Mouse (Mus musculus) urinary bladder, postnatal 10 days (tissue): Measurements from ENCODE around the gene Ubr2.

ENCODE experiments used
- DNase-seq: peaks from one replicate; pipeline ENCODE4 v3.0.0; 2022; ENCODE audit warnings: low spot score

Ubr2 gene

DNA sequence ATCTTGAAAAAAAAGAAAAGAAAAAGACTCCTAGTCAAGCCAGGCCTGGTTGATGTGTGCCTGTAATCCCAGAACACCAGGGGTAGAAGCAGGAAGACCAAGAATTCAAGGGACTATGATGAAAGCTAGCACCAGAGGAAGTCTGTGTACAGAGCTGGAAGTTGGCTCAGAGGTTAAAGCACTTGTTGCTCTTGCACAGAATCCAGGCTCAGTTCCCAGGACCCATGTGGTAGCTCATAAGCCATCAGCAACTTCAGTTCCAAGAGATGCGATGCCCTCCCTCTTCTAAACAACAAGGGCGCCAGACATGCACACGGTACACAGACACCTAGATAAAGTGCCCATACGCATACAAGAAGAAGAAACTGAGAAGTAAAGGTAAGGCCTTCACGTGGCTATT lies 8.0 kb downstream of the Ubr2 start:
- no peak for DNase-seq

DNA sequence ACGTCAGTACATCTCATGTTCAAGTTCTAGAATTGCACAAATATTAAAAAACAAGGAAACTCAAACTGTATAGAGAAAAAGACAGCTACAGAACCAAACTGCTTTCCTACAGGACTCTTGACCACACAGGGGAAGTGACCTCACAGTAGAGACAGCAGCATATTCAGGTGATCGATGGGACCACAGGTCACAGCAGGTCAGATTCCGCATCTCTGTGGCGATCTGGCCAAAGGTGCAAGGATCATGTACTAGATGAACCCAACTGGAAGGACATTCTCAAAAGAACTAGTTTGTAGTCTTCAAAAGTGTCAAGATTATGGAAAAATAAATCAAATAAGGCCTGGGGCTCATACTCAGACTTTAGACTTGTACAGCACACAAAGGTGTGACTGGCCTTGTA lies 11.5 kb downstream of the Ubr2 start:
- no peak for DNase-seq

GRCm38 (mm10) chr17:46996484-46996883 lies 13.9 kb downstream of the Ubr2 start:
- no peak for DNase-seq

GRCm38 (mm10) chr17:46995621-46996020 lies 14.7 kb downstream of the Ubr2 start:
- DNase-seq, result no peak

GRCm38 (mm10) chr17:46994641-46995398 lies 15.5 kb downstream of the Ubr2 start:
- no peak for DNase-seq

- no peak for DNase-seq
These were observed 16.7 kb downstream of the Ubr2 start for GRCm38 (mm10) chr17:46993625-46994024.

DNA sequence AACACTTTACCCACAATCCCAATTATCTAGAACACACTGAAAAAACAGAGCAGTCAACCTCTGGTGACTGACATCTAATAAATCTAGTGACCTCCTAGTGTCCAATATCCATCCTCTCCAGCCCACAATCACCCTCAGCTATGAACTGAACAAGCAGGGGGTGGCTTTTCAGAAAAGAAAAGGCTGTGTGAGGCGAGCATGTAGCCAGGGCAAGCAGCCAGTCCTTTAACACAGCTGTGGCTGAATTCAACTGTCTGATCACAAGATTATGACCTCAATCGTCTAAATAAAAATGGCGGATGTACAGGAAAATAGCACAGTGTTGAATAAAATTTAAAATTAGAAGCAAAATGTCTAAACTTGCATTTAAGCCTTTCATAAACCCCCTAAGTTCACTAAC lies 22.7 kb downstream of the Ubr2 start:
- DNase-seq, result no peak

GRCm38 (mm10) chr17:46980050-46980449 lies 30.3 kb downstream of the Ubr2 start:
- DNase-seq, result no peak

DNA sequence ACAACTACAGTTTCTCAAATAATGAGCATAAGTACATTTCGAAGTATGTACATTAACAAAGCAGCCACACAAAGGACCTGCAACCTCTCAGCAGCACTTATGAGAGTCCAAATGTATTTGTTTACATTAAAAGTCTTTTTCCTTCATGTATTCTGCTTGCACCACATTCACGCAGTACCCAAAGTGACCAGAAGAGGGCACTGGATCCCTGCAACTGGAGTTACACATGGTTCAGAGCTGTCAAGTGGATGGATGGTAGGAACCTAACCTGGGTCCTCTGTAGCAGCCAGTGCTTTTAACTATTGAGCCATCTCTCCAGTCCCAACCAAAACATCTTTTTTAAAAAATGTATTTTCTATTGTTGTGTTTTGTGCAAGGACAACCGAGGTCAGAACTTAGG lies 35.2 kb downstream of the Ubr2 start:
- DNase-seq, result no peak

DNA sequence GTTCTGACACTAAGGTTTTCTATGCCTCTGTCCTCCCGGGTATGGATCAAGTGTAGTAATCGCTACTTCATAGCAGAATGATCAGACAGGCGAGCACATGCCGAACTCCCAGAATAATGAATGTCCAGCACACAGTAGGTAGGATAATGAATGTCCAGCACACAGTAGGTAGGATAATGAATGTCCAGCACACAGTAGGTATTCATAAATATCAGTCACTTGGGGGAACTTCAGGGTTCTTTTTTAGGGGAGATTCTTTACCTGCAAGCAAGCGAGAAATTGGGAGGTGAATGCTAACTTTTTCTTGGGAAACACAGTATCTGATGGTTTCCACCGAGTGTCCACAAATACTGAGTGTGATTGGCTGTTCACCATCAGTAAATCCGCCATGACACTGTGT lies 37.8 kb downstream of the Ubr2 start:
- DNase-seq, result no peak

GRCm38 (mm10) chr17:46966892-46967291 lies 43.5 kb downstream of the Ubr2 start:
- no peak for DNase-seq

- no peak for DNase-seq
These were observed 47.2 kb downstream of the Ubr2 start for GRCm38 (mm10) chr17:46963186-46963585.

- no peak for DNase-seq
These were observed 48.2 kb downstream of the Ubr2 start for GRCm38 (mm10) chr17:46962153-46962552.

DNA sequence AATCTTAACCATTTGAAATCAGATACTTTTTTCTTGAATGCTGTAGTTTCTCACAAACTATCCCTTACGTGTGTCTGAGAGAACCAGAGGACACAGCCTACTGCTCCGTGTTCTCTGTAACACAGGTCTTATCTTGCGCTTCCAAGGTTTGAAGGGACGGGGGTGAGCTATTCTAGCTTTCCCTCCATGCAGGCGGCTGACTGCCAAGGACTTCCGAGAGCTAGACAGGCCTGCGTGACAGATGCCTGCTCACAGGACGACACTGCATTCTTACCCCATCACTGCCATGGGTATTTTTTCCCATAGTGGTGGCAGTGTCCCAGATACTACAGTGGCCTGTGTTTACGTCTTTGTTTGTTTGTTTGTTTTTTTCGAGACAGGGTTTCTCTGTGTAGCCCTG lies 50.1 kb downstream of the Ubr2 start:
- no peak for DNase-seq

DNA sequence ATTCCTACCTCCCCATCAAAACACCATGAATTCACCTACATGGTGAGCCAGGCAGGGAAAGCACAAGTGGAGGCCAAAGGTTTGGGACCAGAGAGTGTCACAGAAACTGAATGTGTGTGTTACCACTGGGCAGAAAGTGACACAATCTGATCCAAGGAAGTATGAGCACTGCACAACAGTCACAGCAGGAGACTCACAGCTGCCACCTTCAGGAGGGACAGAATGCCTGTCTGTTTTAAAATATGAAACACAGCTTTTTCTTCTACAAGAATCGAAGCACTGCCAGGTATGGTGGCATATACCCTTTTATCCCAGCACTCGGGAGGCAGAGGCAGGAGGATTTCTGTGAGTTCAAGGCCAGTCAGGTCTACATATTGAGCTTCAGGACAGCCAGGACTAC lies 52.3 kb downstream of the Ubr2 start:
- DNase-seq, result no peak

GRCm38 (mm10) chr17:46946276-46946675 lies 64.1 kb downstream of the Ubr2 start:
- no peak for DNase-seq

DNA sequence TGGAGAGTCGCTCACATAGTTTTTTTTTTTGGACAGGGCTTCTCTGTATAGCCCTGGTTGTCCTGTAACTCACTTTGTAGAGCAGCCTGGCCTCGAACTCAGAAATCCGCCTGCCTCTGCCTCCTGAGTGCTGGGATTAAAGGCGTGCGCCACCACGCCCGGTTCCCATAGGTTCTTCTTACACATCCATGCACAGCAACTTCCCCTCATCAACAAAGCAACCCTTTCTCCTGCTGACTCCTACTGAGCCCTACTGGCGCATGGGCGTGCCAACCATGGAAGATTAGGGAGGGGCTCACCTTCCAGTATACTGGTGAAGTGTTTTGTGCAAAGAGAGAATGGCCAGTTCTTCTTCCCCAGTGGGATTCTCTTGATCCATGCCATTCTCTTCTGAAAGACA lies 67.9 kb downstream of the Ubr2 start:
- DNase-seq, result no peak

DNA sequence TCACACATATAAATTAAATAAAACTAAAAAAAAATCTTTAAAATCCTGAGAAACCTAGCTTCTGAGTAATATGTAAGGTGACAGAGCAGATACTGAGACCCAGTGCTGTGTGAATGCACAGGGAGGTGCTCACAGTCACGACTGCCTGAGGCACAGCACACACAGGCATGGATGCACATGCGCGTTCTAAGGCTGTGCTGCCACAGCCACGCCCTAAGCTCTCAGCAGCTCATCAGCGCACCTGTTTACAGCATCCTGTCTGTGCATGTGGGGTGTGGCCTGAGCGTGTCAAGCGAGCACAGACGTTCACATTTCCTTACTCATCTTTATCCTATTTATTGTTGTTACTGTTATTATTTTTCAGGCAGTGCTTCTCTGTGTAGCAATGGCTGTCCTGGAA lies 69.9 kb downstream of the Ubr2 start:
- DNase-seq, result no peak

DNA sequence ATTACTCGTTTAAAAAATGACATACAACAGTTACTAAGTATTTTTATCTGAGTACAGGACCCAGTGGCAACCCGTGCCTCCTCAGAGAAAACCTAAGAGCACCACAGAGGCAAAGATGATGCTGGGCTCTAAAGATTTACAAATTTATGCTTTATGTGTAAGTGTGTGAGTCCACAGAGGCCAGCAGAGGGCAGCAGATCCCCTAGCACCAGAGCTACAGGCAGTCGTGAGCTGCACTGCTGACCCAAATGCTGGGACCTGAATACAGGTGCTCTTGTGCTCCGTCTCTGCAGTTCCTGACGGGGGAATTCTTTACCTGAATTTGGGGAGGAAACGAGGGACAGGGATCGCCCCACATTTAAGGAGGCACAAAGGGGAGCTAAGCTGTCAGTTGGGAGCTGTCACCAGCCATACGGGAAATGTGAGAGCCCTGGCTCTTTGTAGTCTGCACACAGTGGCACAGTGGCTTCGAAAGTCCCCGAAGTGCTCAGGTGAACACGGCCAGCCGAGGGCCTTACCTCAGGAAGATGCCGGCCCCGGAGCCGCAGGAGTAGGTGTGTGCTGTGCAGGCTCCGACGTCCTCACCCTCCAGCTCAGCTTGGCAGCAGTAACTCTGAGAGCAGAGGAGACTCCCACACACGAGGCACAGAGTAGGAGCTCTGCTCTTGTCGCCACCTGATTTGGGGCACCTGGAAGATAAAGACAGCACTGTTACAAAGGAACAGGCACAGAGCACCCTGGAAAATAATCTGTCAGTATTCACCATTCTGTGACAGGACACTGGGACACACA lies 76.6 kb downstream of the Ubr2 start:
- no peak for DNase-seq

DNA sequence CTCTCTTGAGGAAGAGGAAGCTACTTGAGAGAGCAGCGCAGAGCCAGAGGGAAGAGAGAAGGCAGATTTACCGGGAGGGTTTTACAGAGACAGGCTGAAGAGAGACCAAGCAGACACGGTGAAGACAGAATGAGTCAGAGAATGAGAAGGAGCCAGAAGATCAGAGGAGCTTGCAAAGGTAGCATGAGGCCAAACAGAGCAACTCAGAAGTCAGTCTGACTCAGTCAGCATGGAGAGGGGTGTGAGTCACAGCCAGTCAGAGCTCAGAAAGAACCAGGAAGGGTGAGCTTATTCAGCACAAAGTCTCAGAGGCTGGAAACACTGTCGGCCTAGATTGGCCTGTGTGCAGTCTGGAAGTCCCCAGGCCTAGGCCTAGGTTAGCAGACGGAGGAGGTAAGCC lies 77.4 kb downstream of the Ubr2 start:
- DNase-seq, result no peak

DNA sequence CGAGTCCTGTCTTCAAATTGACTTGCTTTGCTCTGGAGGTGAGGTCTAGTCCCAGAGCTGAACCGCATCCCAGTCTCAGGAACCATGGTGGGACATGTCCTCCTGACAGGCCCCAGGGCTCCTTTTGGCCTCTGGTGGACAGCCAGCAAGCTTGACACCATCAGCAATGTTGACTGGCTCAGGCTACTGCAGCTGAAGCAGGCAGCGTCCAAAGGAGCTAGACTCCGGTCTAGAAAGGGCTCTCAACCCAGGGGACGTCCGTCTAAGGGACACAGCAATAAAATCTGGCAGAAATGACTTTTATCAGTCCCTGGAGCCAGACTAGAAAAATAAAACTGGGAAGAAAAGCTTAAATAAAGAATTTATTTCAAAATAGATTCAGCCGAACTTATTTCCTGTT lies 80.5 kb downstream of the Ubr2 start:
- no peak for DNase-seq

DNA sequence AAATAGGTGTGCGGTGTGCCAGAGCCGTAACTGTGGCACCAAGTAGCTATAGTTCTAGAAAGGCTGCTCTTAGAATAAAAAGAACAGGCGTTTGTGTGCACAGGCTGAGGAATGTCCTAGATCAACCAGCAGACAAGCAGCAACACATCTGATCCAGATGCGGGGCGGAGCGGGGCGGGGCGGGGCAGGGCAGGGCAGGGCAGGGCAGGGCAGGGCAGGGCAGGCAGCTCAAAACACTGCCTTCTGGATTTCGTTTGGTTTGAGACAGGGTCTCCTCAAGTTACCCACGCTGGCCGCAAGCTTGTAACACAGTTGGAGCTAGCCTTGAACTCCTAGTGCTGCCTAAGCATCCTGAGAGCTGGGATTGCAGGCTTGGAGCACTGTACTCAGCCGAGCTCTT lies 81.1 kb downstream of the Ubr2 start:
- no peak for DNase-seq

DNA sequence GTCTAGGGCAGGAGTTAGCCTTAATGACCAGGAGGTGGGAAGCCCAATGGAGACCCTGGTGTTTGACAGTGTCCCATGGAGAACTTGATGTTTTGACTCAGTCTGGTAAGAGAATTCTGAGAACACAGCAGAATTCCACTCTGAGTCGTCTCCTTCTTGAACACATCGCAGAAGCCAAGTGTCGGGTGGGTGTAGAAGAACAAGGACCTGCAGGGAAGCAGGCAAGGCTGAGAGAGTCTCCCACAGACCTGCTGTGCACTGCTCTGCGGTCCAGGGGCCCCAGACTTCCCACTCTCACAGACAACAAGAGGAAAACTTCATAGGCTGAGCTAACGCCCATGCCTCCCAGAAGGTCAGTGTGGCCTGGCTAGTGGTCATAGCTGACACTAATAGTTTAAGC lies 82.6 kb downstream of the Ubr2 start:
- DNase-seq, result no peak

DNA sequence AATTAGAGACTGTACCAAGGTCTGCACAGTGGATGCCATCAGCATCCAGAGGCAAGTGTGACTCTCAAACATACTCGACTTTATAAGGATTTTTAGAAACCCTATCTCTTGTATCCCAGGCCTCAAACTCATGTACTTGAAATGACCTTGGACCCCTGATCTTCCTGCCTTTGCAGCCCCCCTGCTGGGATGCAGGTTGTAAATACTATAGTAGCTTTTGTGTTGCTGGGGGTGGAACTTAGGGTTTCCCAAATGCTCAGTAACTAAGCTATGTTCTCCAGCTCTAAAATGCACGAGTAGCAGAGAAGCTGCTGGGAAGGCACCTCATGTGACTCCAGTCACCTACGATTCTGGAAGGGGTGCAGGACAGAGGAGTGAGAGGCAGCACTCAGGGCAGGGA lies 83.4 kb downstream of the Ubr2 start:
- no peak for DNase-seq
